Mouse (Mus musculus) hindbrain, embryonic 16.5 days (tissue): ENCODE data around the gene Mtf1. TPM values are rescaled to one million over a fixed set of nuclear protein-coding genes. Genes with fewer than 3 reads are reported as not detected.

Experiments
- ATAC-seq: fragments of 200-750 bp; cut with Nextera tagmentation; 2 replicates; pipeline ENCODE4 v1.8.0; 2017; ENCODE audit warnings: moderate TSS enrichment, moderate library complexity
- H3K27ac ChIP-seq: fragments of 300-500 bp; sonication (generic); 2 replicates; pipeline ENCODE4 v1.5.1; 2014; ENCODE audit warnings: low read depth, mild to moderate bottlenecking, control low read depth, low read length, moderate library complexity
- H3K27me3 ChIP-seq: fragments of 300-500 bp; sonication (generic); replicated peaks from 2 replicates; pipeline ENCODE4 v1.6.1; 2014; ENCODE audit warnings: low read length; ENCODE audit not compliant: control insufficient read depth, insufficient read depth
- H3K36me3 ChIP-seq: fragments of 300-500 bp; sonication (generic); 2 replicates; pipeline ENCODE4 v1.6.1; 2014; ENCODE audit warnings: mild to moderate bottlenecking, low read length, moderate library complexity, mixed read lengths; ENCODE audit not compliant: control insufficient read depth, insufficient read depth
- H3K4me1 ChIP-seq: fragments of 300-500 bp; sonication (generic); 2 replicates; pipeline ENCODE4 v1.6.1; 2014; ENCODE audit warnings: low read depth, low read length; ENCODE audit not compliant: control insufficient read depth, insufficient read depth
- H3K4me2 ChIP-seq: fragments of 300-500 bp; sonication (generic); 2 replicates; pipeline ENCODE4 v1.6.1; 2014; ENCODE audit warnings: mild to moderate bottlenecking, low read length, control low read depth, moderate library complexity
- H3K4me3 ChIP-seq: fragments of 300-500 bp; sonication (generic); 2 replicates; pipeline ENCODE4 v1.5.1; 2014; ENCODE audit warnings: mild to moderate bottlenecking, low read length, control low read depth, moderate library complexity
- H3K9ac ChIP-seq: fragments of 300-500 bp; sonication (generic); 2 replicates; pipeline ENCODE4 v1.6.1; 2014; ENCODE audit warnings: low read depth, mild to moderate bottlenecking, control low read depth, low read length, moderate library complexity
- H3K9me3 ChIP-seq: fragments of 300-500 bp; sonication (generic); 2 replicates; pipeline ENCODE4 v1.6.1; 2014; ENCODE audit warnings: mild to moderate bottlenecking, low read length, moderate library complexity; ENCODE audit not compliant: control insufficient read depth
- WGBS: fragments of 180-500 bp; shearing (Covaris S2); extraction: QIAGEN DNeasy Blood & Tissue Kit; methylation state at CpG from one replicate; pipeline ENCODE4 v1.1.7; 2014; 5-methylcytosine and 5-hydroxymethylcytosine counted together
- polyA plus RNA-seq: library from polyadenylated mRNA; unstranded; fragments of >200 nt; fragmentation: Nextera tagmentation; extraction: Ambion mirVana; gene quantifications from 2 replicates; pipeline ENCODE4 v1.2.1, GENCODE M21; 2015

Gene Mtf1
- polyA plus RNA-seq, 1 experiment from 2014 or later: 14.0 TPM

- peak; percentile 70 for ATAC-seq
- Histone ChIP-seq H3K9ac (peak within 1 kb of the TSS; percentile 93), H3K4me2 (peak within 1 kb of the TSS; percentile 87), H3K27ac (peak within 1 kb of the TSS; percentile 81), H3K27me3 (no peaks in the 10 kb centered on the region), H3K36me3 (peaks cover 14% of the 10 kb centered on the region), H3K9me3 (no peaks in the 10 kb centered on the region), H3K4me3 (peak within 1 kb of the TSS; percentile 78), H3K4me1 (peaks cover 18% of the 10 kb centered on the region)
- WGBS: 1% methylated on average over 56 of the region's 77 CpGs
These were observed 59.6 kb downstream of the Mtf1 start, which contains the start of gene Maneal for GRCm38 (mm10) chr4:124861283-124862188. Gene Maneal (minus strand): TSS chr4:124862171.

GRCm38 (mm10) chr4:124872719-124873118, 70.8 kb downstream of the Mtf1 start:
- 84% methylated on average over 1 of the region's 1 CpGs for WGBS
- Histone ChIP-seq H3K27ac (no peak overlapping the region), H3K4me2 (no peak overlapping the region), H3K4me3 (no peak overlapping the region), H3K36me3 (no peaks in the 10 kb centered on the region), H3K9ac (no peak overlapping the region), H3K4me1 (no peaks in the 10 kb centered on the region), H3K9me3 (no peaks in the 10 kb centered on the region), H3K27me3 (no peaks in the 10 kb centered on the region)
- ATAC-seq: no peak

- WGBS: 4% methylated on average over 10 of the region's 11 CpGs
- peak within 1 kb of the TSS; percentile 61 for H3K4me3 ChIP-seq
- H3K27ac ChIP-seq: peak within 1 kb of the TSS; percentile 71
- H3K9ac ChIP-seq: peak within 1 kb of the TSS; percentile 70
- H3K4me1 ChIP-seq: peaks cover 13% of the 10 kb centered on the region
- peaks cover 7% of the 10 kb centered on the region; the same call in 1 of the 2 replicates for H3K27me3 ChIP-seq
- 0 out of 2 replicates have a peak, but pooled peaks cover 3% of the 10 kb centered on the region for H3K9me3 ChIP-seq
- no peak for ATAC-seq
- no peaks in the 10 kb centered on the region for H3K36me3 ChIP-seq
- peak within 1 kb of the TSS; percentile 72 for H3K4me2 ChIP-seq
These were observed 78.7 kb downstream of the Mtf1 start, which contains the start of gene Epha10 for GRCm38 (mm10) chr4:124880599-124880998. Gene Epha10 (plus strand): TSS chr4:124880899.

GRCm38 (mm10) chr4:124881341-124881908, 79.5 kb downstream of the Mtf1 start:
- H3K9ac ChIP-seq: peak overlapping the region; percentile 70
- peak overlapping the region; percentile 71 for H3K27ac ChIP-seq
- peak overlapping the region; percentile 61 for H3K4me3 ChIP-seq
- peak; percentile 96 for ATAC-seq
- peaks cover 9% of the 10 kb centered on the region; the same call in 1 of the 2 replicates for H3K27me3 ChIP-seq
- no peaks in the 10 kb centered on the region for H3K36me3 ChIP-seq
- H3K4me1 ChIP-seq: peaks cover 13% of the 10 kb centered on the region
- 0 out of 2 replicates have a peak, but pooled peaks cover 3% of the 10 kb centered on the region for H3K9me3 ChIP-seq
- under 1% methylated on average over 37 of the region's 37 CpGs for WGBS
- H3K4me2 ChIP-seq: peak overlapping the region; percentile 72

GRCm38 (mm10) chr4:124882151-124882729, 80.3 kb downstream of the Mtf1 start:
- Histone ChIP-seq H3K9ac (peak overlapping the region; percentile 70), H3K9me3 (0 out of 2 replicates have a peak, but pooled peaks cover 3% of the 10 kb centered on the region), H3K4me3 (peak overlapping the region; percentile 61), H3K4me2 (peak overlapping the region; percentile 72), H3K36me3 (no peaks in the 10 kb centered on the region), H3K27me3 (peaks cover 9% of the 10 kb centered on the region; the same call in 1 of the 2 replicates), H3K4me1 (peaks cover 13% of the 10 kb centered on the region), H3K27ac (peak overlapping the region; percentile 71)
- WGBS: under 1% methylated on average over 31 of the region's 37 CpGs
- peak; percentile 8; the same call in 1 of the 2 replicates for ATAC-seq

- Histone ChIP-seq H3K9ac (no peak overlapping the region), H3K4me1 (no peaks in the 10 kb centered on the region), H3K27me3 (peaks cover 6% of the 10 kb centered on the region), H3K4me2 (no peak overlapping the region), H3K9me3 (no peaks in the 10 kb centered on the region), H3K27ac (no peak overlapping the region), H3K36me3 (no peaks in the 10 kb centered on the region), H3K4me3 (no peak overlapping the region)
- no peak for ATAC-seq
- WGBS: 67% methylated on average over 7 of the region's 7 CpGs
These were observed 86.8 kb downstream of the Mtf1 start for GRCm38 (mm10) chr4:124888702-124889101.

- peaks cover 8% of the 10 kb centered on the region for H3K27me3 ChIP-seq
- no peak overlapping the region for H3K4me2 ChIP-seq
These were observed 88.0 kb downstream of the Mtf1 start for GRCm38 (mm10) chr4:124889935-124890334.

GRCm38 (mm10) chr4:124890831-124891230, 88.9 kb downstream of the Mtf1 start:
- no peaks in the 10 kb centered on the region for H3K9me3 ChIP-seq
- no peak overlapping the region for H3K4me3 ChIP-seq
- peaks cover 8% of the 10 kb centered on the region for H3K4me1 ChIP-seq
- no peak overlapping the region for H3K4me2 ChIP-seq
- 74% methylated on average over 5 of the region's 5 CpGs for WGBS
- H3K9ac ChIP-seq: no peak overlapping the region
- ATAC-seq: no peak
- no peak overlapping the region for H3K27ac ChIP-seq
- H3K36me3 ChIP-seq: no peaks in the 10 kb centered on the region
- peaks cover 10% of the 10 kb centered on the region for H3K27me3 ChIP-seq

More at GRCm38 (mm10) chr4:124889935-124890334, 88.0 kb downstream of the Mtf1 start:
- no peak overlapping the region for H3K4me3 ChIP-seq
- WGBS: 81% methylated on average over 2 of the region's 2 CpGs
- H3K9me3 ChIP-seq: no peaks in the 10 kb centered on the region
- H3K9ac ChIP-seq: no peak overlapping the region
- H3K36me3 ChIP-seq: no peaks in the 10 kb centered on the region
- no peak overlapping the region for H3K27ac ChIP-seq
- no peak for ATAC-seq
- peaks cover 3% of the 10 kb centered on the region for H3K4me1 ChIP-seq
